Mouse (Mus musculus) heart, embryonic 12.5 days (tissue): ENCODE measurements around the gene Fancd2. TPM values are rescaled to one million over a fixed set of nuclear protein-coding genes. Genes with fewer than 3 reads are reported as not detected.

ENCODE experiments used
- ATAC-seq: fragments of 200-750 bp; cut with Nextera tagmentation; 2 replicates; pipeline ENCODE4 v1.8.0; 2017; ENCODE audit warnings: moderate TSS enrichment, moderate library complexity; ENCODE audit not compliant: insufficient number of reproducible peaks, low FRiP score
- H3K27ac ChIP-seq: fragments of 300-500 bp; sonication (generic); 2 replicates; pipeline ENCODE4 v1.5.1; 2016; ENCODE audit warnings: mild to moderate bottlenecking, moderate library complexity; ENCODE audit not compliant: poor library complexity, severe bottlenecking
- H3K27me3 ChIP-seq: fragments of 300-500 bp; sonication (generic); replicated peaks from 2 replicates; pipeline ENCODE4 v1.6.1; 2016; ENCODE audit warnings: mild to moderate bottlenecking, moderate library complexity
- H3K36me3 ChIP-seq: fragments of 300-500 bp; sonication (generic); 2 replicates; pipeline ENCODE4 v1.6.1; 2016; ENCODE audit warnings: mild to moderate bottlenecking, moderate library complexity
- H3K4me1 ChIP-seq: fragments of 300-500 bp; sonication (generic); replicated peaks from 2 replicates; pipeline ENCODE4 v1.6.1; 2016; ENCODE audit warnings: mild to moderate bottlenecking
- H3K4me2 ChIP-seq: fragments of 300-500 bp; sonication (generic); 2 replicates; pipeline ENCODE4 v1.6.1; 2016; ENCODE audit warnings: mild to moderate bottlenecking, moderate library complexity
- H3K4me3 ChIP-seq: fragments of 300-500 bp; sonication (generic); 2 replicates; pipeline ENCODE4 v1.5.1; 2016; ENCODE audit warnings: mild to moderate bottlenecking
- H3K9ac ChIP-seq: fragments of 300-500 bp; sonication (generic); 2 replicates; pipeline ENCODE4 v1.6.1; 2016; ENCODE audit warnings: mild to moderate bottlenecking, moderate library complexity
- H3K9me3 ChIP-seq: fragments of 300-500 bp; sonication (generic); replicated peaks from 2 replicates; pipeline ENCODE4 v1.6.1; 2016; ENCODE audit warnings: mild to moderate bottlenecking, moderate library complexity
- WGBS: fragments of 180-500 bp; shearing (Covaris S2); methylation state at CpG from one replicate; pipeline ENCODE4 v1.1.7; 2016; 5-methylcytosine and 5-hydroxymethylcytosine counted together
- polyA plus RNA-seq: library from polyadenylated mRNA; unstranded; fragments of >200 nt; fragmentation: Nextera tagmentation; extraction: Ambion mirVana; gene quantifications from 2 replicates; pipeline ENCODE4 v1.2.1, GENCODE M21; 2016

Gene Fancd2
- polyA plus RNA-seq, 1 experiment from 2014 or later = 12.1 TPM

DNA sequence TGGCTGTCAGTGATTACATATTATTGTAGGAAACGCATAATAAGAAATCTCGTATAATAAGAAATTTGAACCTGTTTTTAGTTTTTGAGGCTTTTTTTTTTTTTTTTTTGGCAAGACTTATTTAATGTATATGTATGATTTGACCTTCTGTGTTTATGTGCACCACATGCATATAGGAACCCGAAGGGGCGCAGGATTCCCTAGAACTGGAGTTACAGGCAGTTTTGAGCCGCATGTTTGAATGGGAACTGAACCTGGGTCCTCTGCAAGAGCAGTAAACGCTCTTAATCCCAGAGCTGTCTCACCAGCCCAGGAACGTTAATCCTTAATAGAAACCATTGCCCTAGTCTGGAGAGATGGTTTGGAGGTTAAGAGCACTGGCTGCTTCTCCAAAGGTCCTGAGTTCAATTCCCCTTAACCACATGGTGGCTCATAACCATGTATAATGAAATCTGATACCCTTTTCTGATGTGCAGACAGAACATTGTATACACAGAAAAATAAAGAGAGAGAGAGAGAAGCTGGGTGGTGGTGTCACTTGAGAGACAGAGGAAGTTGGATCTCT, 440 bp downstream of the Fancd2 start:
- H3K27ac ChIP-seq = no peak overlapping the region
- H3K36me3 ChIP-seq = peaks cover 20% of the 10 kb centered on the region
- no peaks in the 10 kb centered on the region for H3K27me3 ChIP-seq
- H3K4me2 ChIP-seq = peak overlapping the region; percentile 86
- H3K9ac ChIP-seq = peak overlapping the region; percentile 88
- no peaks in the 10 kb centered on the region for H3K9me3 ChIP-seq
- no peak for ATAC-seq
- peak overlapping the region; percentile 100 for H3K4me3 ChIP-seq
- 5% methylated on average over 7 of the region's 7 CpGs for WGBS
- H3K4me1 ChIP-seq = peaks cover 16% of the 10 kb centered on the region

DNA sequence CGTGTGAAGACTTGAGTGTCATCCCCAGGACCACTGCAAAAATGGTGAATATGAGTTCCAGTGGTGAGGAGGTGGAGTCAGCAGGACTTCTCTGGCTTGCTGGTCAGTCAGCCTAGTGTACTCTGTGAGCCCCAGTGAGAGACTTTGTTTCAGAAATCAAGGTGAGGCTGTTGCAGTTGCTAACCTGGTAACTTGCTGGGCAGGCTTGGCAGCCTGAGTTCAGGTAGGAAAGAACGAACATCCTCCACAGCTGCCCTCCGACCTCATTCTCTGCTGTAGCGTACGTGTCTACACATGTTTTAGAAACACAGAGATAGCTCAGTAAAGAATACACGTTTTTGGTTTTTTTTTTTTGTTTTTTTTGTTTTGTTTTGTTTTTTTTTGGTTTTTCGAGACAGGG, 3.4 kb downstream of the Fancd2 start:
- Histone ChIP-seq H3K27me3 (no peaks in the 10 kb centered on the region), H3K4me2 (no peak overlapping the region), H3K4me1 (peaks cover 14% of the 10 kb centered on the region), H3K27ac (no peak overlapping the region), H3K9ac (no peak overlapping the region), H3K4me3 (no peak overlapping the region), H3K9me3 (no peaks in the 10 kb centered on the region), H3K36me3 (peaks cover 11% of the 10 kb centered on the region)
- 89% methylated on average over 7 of the region's 7 CpGs for WGBS
- no peak for ATAC-seq

GRCm38 (mm10) chr6:113541610-113542009, 10.1 kb downstream of the Fancd2 start:
- Histone ChIP-seq H3K9me3 (no peaks in the 10 kb centered on the region), H3K4me3 (no peak overlapping the region), H3K27ac (no peak overlapping the region), H3K36me3 (peaks cover 14% of the 10 kb centered on the region), H3K27me3 (no peaks in the 10 kb centered on the region), H3K4me2 (no peak overlapping the region), H3K9ac (no peak overlapping the region), H3K4me1 (no peaks in the 10 kb centered on the region)
- WGBS = 86% methylated on average over 6 of the region's 6 CpGs
- ATAC-seq = no peak

- WGBS = 82% methylated on average over 10 of the region's 12 CpGs
- Histone ChIP-seq H3K4me1 (no peaks in the 10 kb centered on the region), H3K9ac (no peak overlapping the region), H3K9me3 (no peaks in the 10 kb centered on the region), H3K4me3 (no peak overlapping the region), H3K27ac (no peak overlapping the region), H3K36me3 (peaks cover 11% of the 10 kb centered on the region), H3K27me3 (no peaks in the 10 kb centered on the region), H3K4me2 (no peak overlapping the region)
- no peak for ATAC-seq
These were observed 12.5 kb downstream of the Fancd2 start for GRCm38 (mm10) chr6:113543906-113544481.

- Histone ChIP-seq H3K9me3 (no peaks in the 10 kb centered on the region), H3K27me3 (no peaks in the 10 kb centered on the region), H3K9ac (no peak overlapping the region), H3K4me1 (no peaks in the 10 kb centered on the region), H3K36me3 (peaks cover 40% of the 10 kb centered on the region), H3K4me2 (no peak overlapping the region), H3K27ac (no peak overlapping the region), H3K4me3 (no peak overlapping the region)
- WGBS = 78% methylated on average over 6 of the region's 6 CpGs
- no peak for ATAC-seq
These were observed 28.3 kb downstream of the Fancd2 start for GRCm38 (mm10) chr6:113559736-113560135.

- no peak for ATAC-seq
- H3K4me2 ChIP-seq = no peak overlapping the region
- H3K9ac ChIP-seq = no peak overlapping the region
- no peak overlapping the region for H3K27ac ChIP-seq
- no peak overlapping the region for H3K4me3 ChIP-seq
- H3K36me3 ChIP-seq = peaks cover 50% of the 10 kb centered on the region
- no peaks in the 10 kb centered on the region for H3K4me1 ChIP-seq
- 67% methylated on average over 1 of the region's 1 CpGs for WGBS
- no peaks in the 10 kb centered on the region for H3K27me3 ChIP-seq
- no peaks in the 10 kb centered on the region for H3K9me3 ChIP-seq
These were observed 33.1 kb downstream of the Fancd2 start for GRCm38 (mm10) chr6:113564557-113564956.

DNA sequence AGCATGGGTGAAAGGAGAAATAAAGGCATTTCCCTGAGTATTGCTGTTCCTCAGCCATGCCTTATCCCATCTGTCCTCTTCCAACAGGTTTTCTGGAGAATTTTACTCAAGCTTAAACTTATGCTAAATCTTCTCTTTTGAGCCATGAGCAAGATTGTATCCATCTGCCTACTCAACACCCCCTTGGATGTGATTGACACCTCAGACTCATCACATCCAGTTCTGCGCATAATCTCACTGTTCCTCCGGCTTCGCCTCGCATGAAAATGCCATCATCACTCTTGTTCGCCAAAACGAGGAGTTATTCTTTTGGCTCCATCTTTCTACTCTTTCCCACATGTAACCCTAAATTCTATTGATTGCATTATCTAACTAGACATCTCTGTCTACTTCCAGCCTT, 44.6 kb downstream of the Fancd2 start:
- no peak overlapping the region for H3K4me3 ChIP-seq
- no peaks in the 10 kb centered on the region for H3K9me3 ChIP-seq
- no peak overlapping the region for H3K9ac ChIP-seq
- H3K27ac ChIP-seq = no peak overlapping the region
- H3K27me3 ChIP-seq = no peaks in the 10 kb centered on the region
- H3K36me3 ChIP-seq = peaks cover 60% of the 10 kb centered on the region
- H3K4me1 ChIP-seq = no peaks in the 10 kb centered on the region
- 94% methylated on average over 6 of the region's 6 CpGs for WGBS
- no peak for ATAC-seq
- no peak overlapping the region for H3K4me2 ChIP-seq

GRCm38 (mm10) chr6:113579306-113579705, 47.8 kb downstream of the Fancd2 start:
- Histone ChIP-seq H3K9ac (no peak overlapping the region), H3K4me1 (no peaks in the 10 kb centered on the region), H3K27me3 (no peaks in the 10 kb centered on the region), H3K4me2 (no peak overlapping the region), H3K9me3 (no peaks in the 10 kb centered on the region), H3K36me3 (peaks cover 55% of the 10 kb centered on the region), H3K4me3 (no peak overlapping the region), H3K27ac (no peak overlapping the region)
- whole genome bisulfite sequencing = 92% methylated on average over 3 of the region's 3 CpGs
- ATAC-seq = no peak

DNA sequence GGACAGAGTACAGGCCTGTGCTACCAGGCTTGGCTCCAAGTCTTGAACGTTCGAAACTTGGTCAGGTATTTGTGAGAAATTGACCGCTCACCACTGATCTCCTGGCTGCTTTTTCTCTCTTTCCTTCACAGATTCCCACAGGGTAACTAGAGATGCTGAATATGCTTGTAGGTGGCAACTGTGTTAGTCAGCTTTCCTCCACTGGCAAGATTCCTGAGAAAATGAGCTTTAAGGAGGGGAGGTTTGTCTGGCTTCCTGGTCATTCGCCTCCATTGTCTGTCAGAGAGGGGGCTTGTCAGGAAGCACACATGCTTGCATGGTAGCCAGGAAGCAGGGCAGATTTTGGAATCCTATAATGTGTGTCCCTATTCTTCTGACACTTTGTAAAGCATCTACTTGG, 51.5 kb downstream of the Fancd2 start:
- Histone ChIP-seq H3K27me3 (no peaks in the 10 kb centered on the region), H3K9me3 (no peaks in the 10 kb centered on the region), H3K4me2 (no peak overlapping the region), H3K9ac (no peak overlapping the region), H3K27ac (no peak overlapping the region), H3K4me1 (no peaks in the 10 kb centered on the region), H3K4me3 (no peak overlapping the region), H3K36me3 (peaks cover 34% of the 10 kb centered on the region)
- WGBS = 85% methylated on average over 4 of the region's 4 CpGs
- no peak for ATAC-seq

DNA sequence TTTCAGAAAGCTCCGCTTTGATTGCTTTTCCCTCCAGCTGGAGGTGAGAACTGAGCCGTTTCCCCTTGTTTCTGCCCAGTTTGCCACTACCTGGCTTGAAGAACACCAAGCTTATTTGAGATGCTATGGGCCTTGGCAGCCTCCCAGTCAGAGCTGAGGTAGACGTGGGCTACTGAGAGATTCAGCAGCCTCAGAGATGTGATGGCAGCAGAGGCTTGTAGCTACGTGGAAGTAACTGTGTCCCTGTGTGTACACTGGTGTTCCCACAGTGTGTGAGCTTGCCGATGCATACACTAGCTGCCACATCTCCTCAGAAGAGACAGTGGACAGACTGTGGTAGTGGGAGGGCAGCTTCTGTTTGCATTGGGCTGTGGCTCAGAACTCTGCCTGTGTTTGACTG, 53.6 kb downstream of the Fancd2 start:
- Histone ChIP-seq H3K4me1 (no peaks in the 10 kb centered on the region), H3K9ac (no peak overlapping the region), H3K4me2 (no peak overlapping the region), H3K9me3 (no peaks in the 10 kb centered on the region), H3K27me3 (no peaks in the 10 kb centered on the region), H3K4me3 (no peak overlapping the region), H3K27ac (no peak overlapping the region), H3K36me3 (peaks cover 29% of the 10 kb centered on the region)
- no peak for ATAC-seq
- 91% methylated on average over 5 of the region's 5 CpGs for WGBS

DNA sequence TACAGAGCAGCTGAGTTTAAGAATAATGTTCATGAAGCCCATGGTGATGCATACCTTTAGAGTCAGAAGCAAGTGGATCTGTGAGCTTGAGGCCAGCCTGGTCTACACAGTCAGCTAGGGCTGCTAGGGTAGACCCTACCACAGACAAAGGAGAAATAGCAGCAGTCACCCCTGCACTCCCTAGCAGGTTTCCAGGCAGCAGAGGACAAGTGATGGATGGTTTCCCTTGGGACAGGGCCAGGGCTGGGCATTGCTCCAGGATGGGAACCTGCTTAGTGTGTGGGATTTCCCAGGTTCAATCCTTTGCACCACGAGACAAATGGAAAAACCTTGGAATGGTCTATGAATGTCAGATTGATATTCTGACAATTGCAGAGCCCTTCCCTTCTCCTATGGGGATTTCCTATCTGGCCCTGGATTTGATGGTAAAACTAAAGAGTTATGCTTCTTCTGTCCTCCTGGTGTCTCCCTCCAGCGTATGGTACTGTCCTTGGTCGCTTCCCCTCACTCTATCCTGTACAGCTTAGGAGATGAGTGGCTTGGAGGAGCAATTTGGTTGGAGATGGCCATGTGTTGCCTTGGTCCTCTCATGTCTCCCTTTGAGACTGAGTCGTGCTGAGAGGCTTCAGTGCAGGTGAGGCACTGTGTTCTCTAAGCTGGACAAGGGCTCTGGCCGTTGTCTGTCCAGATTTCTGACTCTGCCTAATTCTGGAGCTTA, 55.1 kb downstream of the Fancd2 start:
- H3K4me3 ChIP-seq = no peak overlapping the region
- ATAC-seq = no peak
- H3K27ac ChIP-seq = no peak overlapping the region
- no peaks in the 10 kb centered on the region for H3K9me3 ChIP-seq
- no peak overlapping the region for H3K4me2 ChIP-seq
- no peaks in the 10 kb centered on the region for H3K4me1 ChIP-seq
- H3K36me3 ChIP-seq = peaks cover 31% of the 10 kb centered on the region
- 65% methylated on average over 5 of the region's 5 CpGs for WGBS
- no peak overlapping the region for H3K9ac ChIP-seq
- no peaks in the 10 kb centered on the region for H3K27me3 ChIP-seq
